Mouse (Mus musculus) C2C12 (cell line): ENCODE measurements around the gene Kif26a.

Source experiments
- CTCF ChIP-seq: IDR thresholded peaks from one replicate; pipeline ENCODE4 v1.5.1; 2011; ENCODE audit not compliant: control insufficient read depth, insufficient read depth, insufficient read length
- MAX ChIP-seq: IDR thresholded peaks from one replicate; pipeline ENCODE4 v1.6.1; 2011; ENCODE audit warnings: mild to moderate bottlenecking, control low read depth
- USF1 ChIP-seq: IDR thresholded peaks from one replicate; pipeline ENCODE4 v1.6.1; 2011; ENCODE audit warnings: low read depth, mild to moderate bottlenecking, control low read depth, moderate library complexity

DNA sequence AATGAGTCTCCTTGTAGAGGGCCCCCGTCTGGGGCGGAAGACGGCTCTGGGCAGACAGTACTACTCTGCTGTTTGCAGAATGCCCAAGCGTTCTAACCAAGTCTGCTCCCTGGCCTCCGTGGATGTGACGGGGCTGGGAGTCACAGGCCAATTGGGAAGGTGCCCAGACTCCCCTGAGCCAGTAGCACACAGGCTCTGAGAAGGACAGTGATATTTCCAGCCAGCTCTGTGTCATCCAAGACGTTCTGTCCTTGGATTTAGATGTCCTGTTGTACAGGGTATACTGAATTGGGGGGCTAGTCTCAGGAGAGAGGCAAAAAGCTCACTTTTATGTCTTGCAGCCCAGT, 36.6 kb downstream of the Kif26a start:
- TF ChIP-seq CTCF, result no peak
- TF ChIP-seq USF1, result no peak
- no peak for TF ChIP-seq MAX
